Mouse (Mus musculus): ENCODE measurements around the gene Wdpcp. TPM values are rescaled to one million over a fixed set of nuclear protein-coding genes. Genes with fewer than 3 reads are reported as not detected.

Gene Wdpcp
- polyA plus RNA-seq, 1 experiment from 2014 or later = 11.5 TPM

DNA sequence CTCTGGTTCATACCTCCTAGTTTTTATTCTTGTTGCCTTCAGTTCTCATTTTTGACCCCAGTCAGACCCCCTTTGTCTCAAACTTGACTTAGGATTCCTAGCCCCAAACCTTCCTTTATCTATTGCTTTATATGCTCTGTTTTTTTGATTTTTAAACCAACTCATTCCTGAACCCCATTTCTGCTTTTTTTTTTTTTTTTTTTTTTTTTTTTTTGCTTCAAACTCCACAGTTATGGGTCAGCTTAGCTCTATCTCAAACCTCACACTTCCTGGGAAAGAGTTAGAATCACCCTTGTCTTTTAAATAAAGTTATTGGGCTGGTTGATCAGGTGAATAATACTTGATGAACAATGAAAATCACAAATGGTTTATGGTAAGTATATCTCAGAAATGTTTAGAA lies 24.5 kb upstream of the Wdpcp start:
- Histone ChIP-seq H3K27ac (ENCODE audit: low read length) (no peak overlapping the region), H3K9ac (ENCODE audit: low read depth, low read length) (no peak overlapping the region), H3K36me3 (ENCODE audit: control insufficient read depth, insufficient read depth, low read length) (no peaks in the 10 kb centered on the region), H3K4me1 (ENCODE audit: control insufficient read depth, insufficient read depth, low read length) (peaks cover 3% of the 10 kb centered on the region), H3K9me3 (replicated peaks; ENCODE audit: control insufficient read depth, low read length, poor library complexity, severe bottlenecking) (no peaks in the 10 kb centered on the region), H3K4me3 (ENCODE audit: low read depth, low read length) (no peak overlapping the region), H3K4me2 (ENCODE audit: low read length) (no peak overlapping the region), H3K27me3 (ENCODE audit: control insufficient read depth, insufficient read depth, low read depth, low read length) (no peaks in the 10 kb centered on the region)
- ATAC-seq = no peak

DNA sequence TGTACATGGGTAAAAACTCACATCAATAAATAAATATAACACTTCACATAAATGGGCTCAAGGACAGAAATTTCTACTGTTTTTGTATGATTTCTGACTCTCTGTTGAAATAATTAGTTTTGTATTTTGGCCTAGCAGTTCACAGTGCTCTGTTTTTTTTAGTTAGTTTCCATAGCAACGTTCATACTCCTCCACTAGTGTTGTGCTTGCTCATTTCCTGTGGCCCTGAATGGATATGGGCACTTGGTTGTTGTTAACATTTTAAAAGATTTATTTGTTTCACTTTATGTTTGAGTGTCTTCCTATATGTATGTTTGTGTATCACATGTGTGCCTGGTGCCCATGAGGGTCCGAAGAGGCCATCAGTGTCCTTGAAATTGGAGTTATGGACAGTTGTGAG lies 23.0 kb upstream of the Wdpcp start:
- H3K4me1 ChIP-seq (ENCODE audit: control insufficient read depth, insufficient read depth, low read length) = peaks cover 3% of the 10 kb centered on the region
- no peak overlapping the region for H3K27ac ChIP-seq (ENCODE audit: low read length)
- no peaks in the 10 kb centered on the region for H3K9me3 ChIP-seq (replicated peaks; ENCODE audit: control insufficient read depth, low read length, poor library complexity, severe bottlenecking)
- ATAC-seq = no peak
- H3K27me3 ChIP-seq (ENCODE audit: control insufficient read depth, insufficient read depth, low read depth, low read length) = no peaks in the 10 kb centered on the region
- no peaks in the 10 kb centered on the region for H3K36me3 ChIP-seq (ENCODE audit: control insufficient read depth, insufficient read depth, low read length)
- no peak overlapping the region for H3K4me3 ChIP-seq (ENCODE audit: low read depth, low read length)
- H3K4me2 ChIP-seq (ENCODE audit: low read length) = no peak overlapping the region
- 91% methylated on average over 2 of the region's 2 CpGs for WGBS
- no peak overlapping the region for H3K9ac ChIP-seq (ENCODE audit: low read depth, low read length)

DNA sequence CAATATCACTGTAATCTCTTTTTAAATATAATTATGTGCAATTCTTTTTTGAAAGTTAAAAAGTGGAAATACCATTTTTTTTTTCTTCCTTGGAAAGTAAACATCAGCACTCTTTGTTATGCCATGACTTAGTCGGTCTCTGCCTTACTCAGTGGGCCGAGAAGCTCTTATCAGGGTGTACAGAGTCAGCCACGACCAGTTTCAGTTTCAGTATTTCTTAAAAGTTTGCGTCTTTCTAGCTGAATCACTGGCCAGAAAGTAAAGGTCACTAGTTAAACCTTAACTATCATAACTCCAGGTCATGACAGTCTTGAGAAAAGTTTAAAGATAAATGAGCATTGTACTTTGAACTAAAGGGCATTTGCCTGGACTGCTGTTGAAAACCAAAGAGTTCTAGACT lies 22.3 kb upstream of the Wdpcp start:
- no peak for ATAC-seq
- 90% methylated on average over 4 of the region's 4 CpGs for WGBS
- H3K27ac ChIP-seq (ENCODE audit: low read length) = no peak overlapping the region

DNA sequence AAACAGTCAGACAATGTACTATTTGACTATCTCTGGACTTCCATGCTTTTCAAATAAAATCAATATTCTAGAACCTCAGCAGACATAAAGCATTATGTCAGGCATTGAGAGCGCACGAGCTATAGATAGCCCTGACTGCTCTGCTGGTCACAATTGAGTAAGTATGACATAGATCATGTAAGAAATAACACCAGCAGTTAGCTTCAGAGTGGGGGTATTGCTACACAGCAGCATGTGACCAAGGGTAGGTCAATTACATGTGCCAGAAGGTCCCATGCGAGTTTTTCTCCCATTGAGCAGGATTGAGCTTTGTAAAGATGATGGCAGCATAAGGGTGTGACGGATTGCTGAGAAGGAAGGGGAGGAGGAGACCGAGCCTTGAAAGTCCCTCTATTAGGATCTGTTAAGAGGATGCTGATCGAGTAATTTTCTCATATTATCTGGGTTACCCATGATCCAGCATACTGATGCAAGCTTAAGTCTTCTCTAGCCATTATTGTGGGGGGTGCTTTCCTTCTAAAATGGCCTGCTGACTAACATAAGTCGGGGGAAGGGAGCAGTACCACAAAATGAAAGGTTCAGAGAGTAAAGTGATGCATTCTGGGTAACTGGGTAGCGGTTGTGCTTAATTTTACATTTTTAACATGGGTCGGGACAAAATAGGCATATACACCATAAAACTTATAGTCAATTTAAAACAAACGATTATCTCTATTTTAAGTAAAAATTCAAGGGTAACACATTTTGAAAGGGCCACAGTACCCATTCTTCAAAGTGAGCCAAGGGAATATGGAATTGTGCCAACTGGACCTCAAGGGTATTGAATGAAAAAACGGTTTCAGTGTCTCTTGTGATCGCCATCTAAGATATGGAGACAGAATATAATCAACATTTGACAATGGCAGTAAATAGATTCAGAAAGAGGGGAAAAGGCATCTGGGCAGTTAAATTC lies 21.5 kb upstream of the Wdpcp start:
- 82% methylated on average over 12 of the region's 12 CpGs for WGBS
- Histone ChIP-seq H3K27ac (ENCODE audit: low read length) (no peak overlapping the region), H3K9me3 (replicated peaks; ENCODE audit: control insufficient read depth, low read length, poor library complexity, severe bottlenecking) (no peaks in the 10 kb centered on the region), H3K9ac (ENCODE audit: low read depth, low read length) (no peak overlapping the region), H3K4me1 (ENCODE audit: control insufficient read depth, insufficient read depth, low read length) (peaks cover 3% of the 10 kb centered on the region), H3K27me3 (ENCODE audit: control insufficient read depth, insufficient read depth, low read depth, low read length) (no peaks in the 10 kb centered on the region), H3K4me2 (ENCODE audit: low read length) (no peak overlapping the region), H3K36me3 (ENCODE audit: control insufficient read depth, insufficient read depth, low read length) (no peaks in the 10 kb centered on the region), H3K4me3 (ENCODE audit: low read depth, low read length) (no peak overlapping the region)
- no peak for ATAC-seq

More for the DNA sequence above, 22.3 kb upstream of the Wdpcp start:
- Histone ChIP-seq H3K4me1 (ENCODE audit: control insufficient read depth, insufficient read depth, low read length) (peaks cover 3% of the 10 kb centered on the region), H3K9me3 (replicated peaks; ENCODE audit: control insufficient read depth, low read length, poor library complexity, severe bottlenecking) (no peaks in the 10 kb centered on the region), H3K27me3 (ENCODE audit: control insufficient read depth, insufficient read depth, low read depth, low read length) (no peaks in the 10 kb centered on the region), H3K4me2 (ENCODE audit: low read length) (no peak overlapping the region), H3K36me3 (ENCODE audit: control insufficient read depth, insufficient read depth, low read length) (no peaks in the 10 kb centered on the region), H3K9ac (ENCODE audit: low read depth, low read length) (no peak overlapping the region), H3K4me3 (ENCODE audit: low read depth, low read length) (no peak overlapping the region)

DNA sequence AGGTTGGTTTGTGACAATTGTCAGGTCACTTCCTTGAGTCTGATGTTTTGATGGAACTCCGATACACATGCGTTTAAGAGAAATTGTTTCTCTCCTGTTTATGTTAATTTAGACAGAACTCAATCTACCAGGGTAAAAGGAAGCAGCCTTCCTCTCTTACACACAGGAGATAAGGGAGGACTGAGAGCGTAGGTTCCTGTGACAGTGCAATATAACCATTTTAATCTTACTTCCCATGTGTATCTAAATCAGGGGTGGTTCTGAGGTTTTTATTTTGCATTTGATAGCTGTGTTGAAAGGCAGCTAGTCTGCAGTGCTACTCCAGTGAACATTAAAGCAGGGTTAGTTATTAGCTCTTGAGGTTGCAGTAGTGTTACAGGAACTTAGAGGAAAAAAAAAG lies 20.0 kb upstream of the Wdpcp start:
- Histone ChIP-seq H3K4me2 (ENCODE audit: low read length) (no peak overlapping the region), H3K9me3 (replicated peaks; ENCODE audit: control insufficient read depth, low read length, poor library complexity, severe bottlenecking) (no peaks in the 10 kb centered on the region), H3K4me1 (ENCODE audit: control insufficient read depth, insufficient read depth, low read length) (peaks cover 3% of the 10 kb centered on the region), H3K9ac (ENCODE audit: low read depth, low read length) (no peak overlapping the region), H3K27ac (ENCODE audit: low read length) (no peak overlapping the region), H3K27me3 (ENCODE audit: control insufficient read depth, insufficient read depth, low read depth, low read length) (no peaks in the 10 kb centered on the region), H3K4me3 (ENCODE audit: low read depth, low read length) (no peak overlapping the region), H3K36me3 (ENCODE audit: control insufficient read depth, insufficient read depth, low read length) (no peaks in the 10 kb centered on the region)
- ATAC-seq = no peak
- WGBS = 94% methylated on average over 3 of the region's 3 CpGs

DNA sequence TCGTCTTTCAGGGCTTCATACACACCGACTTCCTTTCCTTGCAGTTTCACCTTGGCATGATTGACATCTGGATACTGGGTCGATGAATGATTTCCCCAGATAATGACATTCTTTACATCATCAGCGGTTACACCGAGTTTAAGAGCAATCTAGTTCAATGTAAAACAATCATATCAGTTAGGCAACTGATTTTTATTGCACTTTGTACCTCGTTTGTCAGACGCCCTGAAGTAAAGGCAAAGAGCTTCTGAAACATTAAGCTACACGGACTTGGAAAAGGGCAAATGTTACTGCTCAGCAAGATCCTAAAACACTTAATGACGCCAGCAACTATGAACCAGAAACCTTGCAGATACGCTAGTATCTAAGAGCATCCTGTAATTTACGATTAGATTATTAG lies 12.3 kb upstream of the Wdpcp start:
- Histone ChIP-seq H3K36me3 (ENCODE audit: control insufficient read depth, insufficient read depth, low read length) (peaks cover 32% of the 10 kb centered on the region), H3K4me1 (ENCODE audit: control insufficient read depth, insufficient read depth, low read length) (no peaks in the 10 kb centered on the region), H3K9me3 (replicated peaks; ENCODE audit: control insufficient read depth, low read length, poor library complexity, severe bottlenecking) (no peaks in the 10 kb centered on the region), H3K4me2 (ENCODE audit: low read length) (no peak overlapping the region), H3K9ac (ENCODE audit: low read depth, low read length) (no peak overlapping the region), H3K27ac (ENCODE audit: low read length) (no peak overlapping the region), H3K4me3 (ENCODE audit: low read depth, low read length) (no peak overlapping the region), H3K27me3 (ENCODE audit: control insufficient read depth, insufficient read depth, low read depth, low read length) (no peaks in the 10 kb centered on the region)
- ATAC-seq = no peak
- WGBS = 88% methylated on average over 11 of the region's 11 CpGs

DNA sequence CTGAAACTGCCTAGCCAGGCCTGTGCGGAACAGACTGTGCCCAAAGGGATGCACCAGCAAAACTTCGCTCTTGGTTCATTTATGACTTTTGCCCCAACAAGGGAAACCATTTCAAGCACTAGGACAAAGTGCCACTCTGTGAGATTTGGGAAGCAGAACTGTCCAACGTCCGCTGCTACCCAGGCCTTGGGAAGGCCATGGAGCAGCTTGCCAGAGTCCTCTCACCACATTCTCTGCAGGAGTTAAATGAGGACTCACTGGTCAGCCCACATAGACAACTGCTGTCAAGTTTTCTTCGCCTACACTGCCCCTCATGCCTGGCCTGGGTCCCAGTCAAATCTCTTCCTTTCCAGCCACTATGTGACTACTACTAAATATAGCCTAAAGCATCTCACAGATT lies 10.7 kb upstream of the Wdpcp start:
- H3K9ac ChIP-seq (ENCODE audit: low read depth, low read length) = no peak overlapping the region
- no peaks in the 10 kb centered on the region for H3K4me1 ChIP-seq (ENCODE audit: control insufficient read depth, insufficient read depth, low read length)
- peaks cover 44% of the 10 kb centered on the region for H3K36me3 ChIP-seq (ENCODE audit: control insufficient read depth, insufficient read depth, low read length)
- H3K9me3 ChIP-seq (replicated peaks; ENCODE audit: control insufficient read depth, low read length, poor library complexity, severe bottlenecking) = no peaks in the 10 kb centered on the region
- ATAC-seq = no peak
- no peak overlapping the region for H3K27ac ChIP-seq (ENCODE audit: low read length)
- H3K27me3 ChIP-seq (ENCODE audit: control insufficient read depth, insufficient read depth, low read depth, low read length) = no peaks in the 10 kb centered on the region
- H3K4me3 ChIP-seq (ENCODE audit: low read depth, low read length) = no peak overlapping the region
- no peak overlapping the region for H3K4me2 ChIP-seq (ENCODE audit: low read length)
- 94% methylated on average over 5 of the region's 5 CpGs for WGBS

DNA sequence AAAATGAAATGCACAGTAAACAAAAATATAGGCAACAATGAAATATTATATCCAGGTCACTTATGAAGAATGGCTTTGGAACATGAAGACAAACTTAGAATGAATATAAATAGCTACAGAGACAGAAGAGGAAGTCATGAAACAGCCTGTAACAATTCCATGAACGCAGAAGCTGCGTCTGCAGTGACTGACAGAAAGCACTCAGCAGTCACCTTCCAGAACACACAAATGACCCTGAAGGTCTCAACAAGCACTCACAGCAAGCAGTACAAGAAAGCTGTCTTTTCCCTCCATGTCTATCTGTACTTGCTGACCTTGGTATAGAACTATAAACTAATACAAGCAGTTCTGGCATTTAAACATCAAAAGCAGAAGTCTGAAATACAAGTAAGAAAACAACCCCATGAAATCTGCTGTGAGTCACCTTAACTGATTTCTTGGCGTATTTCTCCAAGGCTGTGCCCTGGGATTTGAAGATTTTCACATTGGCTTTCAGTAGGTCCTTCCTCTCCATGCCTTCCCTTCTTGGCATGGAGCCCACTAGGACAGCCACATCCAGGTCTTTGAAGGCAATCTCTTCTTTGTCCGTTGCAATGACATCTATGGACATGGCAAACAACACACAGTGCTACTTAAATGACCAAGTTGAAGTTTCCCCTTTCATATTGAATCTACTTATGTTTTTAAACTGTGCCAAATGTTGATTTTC lies 8.3 kb upstream of the Wdpcp start:
- H3K27ac ChIP-seq (ENCODE audit: low read length) = no peak overlapping the region
- no peak overlapping the region for H3K4me2 ChIP-seq (ENCODE audit: low read length)
- H3K36me3 ChIP-seq (ENCODE audit: control insufficient read depth, insufficient read depth, low read length) = peaks cover 35% of the 10 kb centered on the region
- no peak for ATAC-seq
- H3K9me3 ChIP-seq (replicated peaks; ENCODE audit: control insufficient read depth, low read length, poor library complexity, severe bottlenecking) = no peaks in the 10 kb centered on the region
- WGBS = 87% methylated on average over 4 of the region's 4 CpGs
- no peaks in the 10 kb centered on the region for H3K27me3 ChIP-seq (ENCODE audit: control insufficient read depth, insufficient read depth, low read depth, low read length)
- H3K4me3 ChIP-seq (ENCODE audit: low read depth, low read length) = no peak overlapping the region
- H3K4me1 ChIP-seq (ENCODE audit: control insufficient read depth, insufficient read depth, low read length) = peaks cover 3% of the 10 kb centered on the region
- no peak overlapping the region for H3K9ac ChIP-seq (ENCODE audit: low read depth, low read length)

Measured in midbrain, embryonic 16.5 days (tissue).